Mouse (Mus musculus) embryonic facial prominence, embryonic 14.5 days (tissue): ENCODE measurements around the gene Irf2bpl. TPM values are rescaled to one million over a fixed set of nuclear protein-coding genes. Genes with fewer than 3 reads are reported as not detected.

Source experiments
- ATAC-seq: fragments of 200-750 bp; cut with Nextera tagmentation; 2 replicates; pipeline ENCODE4 v1.8.0; 2017; ENCODE audit warnings: low read depth, moderate number of reproducible peaks, moderate TSS enrichment
- DNase-seq: peaks from one replicate; pipeline ENCODE4 v3.0.0-alpha.2; 2015; ENCODE audit warnings: low spot score
- H3K27ac ChIP-seq: fragments of 300-500 bp; sonication (generic); replicated peaks from 2 replicates; pipeline ENCODE4 v1.5.1; 2014; ENCODE audit warnings: low read depth, mild to moderate bottlenecking, low read length, moderate library complexity
- H3K27me3 ChIP-seq: fragments of 300-500 bp; sonication (generic); replicated peaks from 2 replicates; pipeline ENCODE4 v1.6.1; 2014; ENCODE audit warnings: low read length; ENCODE audit not compliant: control insufficient read depth, insufficient read depth
- H3K36me3 ChIP-seq: fragments of 300-500 bp; sonication (generic); 2 replicates; pipeline ENCODE4 v1.6.1; 2014; ENCODE audit warnings: low read length, mixed read lengths; ENCODE audit not compliant: control insufficient read depth, insufficient read depth
- H3K4me1 ChIP-seq: fragments of 300-500 bp; sonication (generic); 2 replicates; pipeline ENCODE4 v1.6.1; 2014; ENCODE audit warnings: antibody characterized with exemption, low read length; ENCODE audit not compliant: control insufficient read depth, insufficient read depth
- H3K4me2 ChIP-seq: fragments of 300-500 bp; sonication (generic); 2 replicates; pipeline ENCODE4 v1.6.1; 2014; ENCODE audit warnings: low read depth, mild to moderate bottlenecking, low read length, moderate library complexity, mixed read lengths
- H3K4me3 ChIP-seq: fragments of 300-500 bp; sonication (generic); 2 replicates; pipeline ENCODE4 v1.5.1; 2014; ENCODE audit warnings: low read depth, mild to moderate bottlenecking, low read length
- H3K9ac ChIP-seq: fragments of 300-500 bp; sonication (generic); 2 replicates; pipeline ENCODE4 v1.6.1; 2014; ENCODE audit warnings: low read depth, mild to moderate bottlenecking, low read length, moderate library complexity, mixed read lengths
- H3K9me3 ChIP-seq: fragments of 300-500 bp; sonication (generic); 2 replicates; pipeline ENCODE4 v1.6.1; 2016; ENCODE audit warnings: low read length; ENCODE audit not compliant: control insufficient read depth
- WGBS: fragments of 180-500 bp; shearing (Covaris S2); extraction: QIAGEN DNeasy Blood & Tissue Kit; methylation state at CpG from one replicate; pipeline ENCODE4 v1.1.7; 2014; 5-methylcytosine and 5-hydroxymethylcytosine counted together
- polyA plus RNA-seq: library from polyadenylated mRNA; unstranded; fragments of >200 nt; fragmentation: Nextera tagmentation; extraction: Ambion mirVana; gene quantifications from 2 replicates; pipeline ENCODE4 v1.2.1, GENCODE M21; 2014

The Irf2bpl gene
- polyA plus RNA-seq, 1 experiment from 2014 or later, result 33.8 TPM

DNA sequence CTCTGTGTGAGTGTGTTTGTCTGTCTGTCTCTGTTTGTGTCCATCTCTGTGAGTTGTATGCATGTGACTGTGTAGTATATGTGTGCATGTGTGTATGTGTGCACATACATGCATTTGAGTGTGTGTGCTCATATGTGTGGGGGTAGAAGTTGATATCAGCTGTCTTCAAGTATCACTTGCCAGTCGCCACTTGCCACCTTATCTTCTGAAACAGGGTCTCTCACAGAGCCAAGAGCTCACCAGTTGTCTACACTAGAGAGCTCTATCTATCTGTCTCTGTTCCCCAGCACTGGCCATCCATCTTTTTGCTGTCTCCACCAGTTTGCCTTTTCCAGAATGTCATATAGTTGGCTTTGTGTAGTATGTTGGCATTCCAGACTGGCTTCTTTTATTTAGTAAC lies 31.1 kb downstream of the Irf2bpl start:
- no peaks in the 10 kb centered on the region for H3K9me3 ChIP-seq
- H3K9ac ChIP-seq, result no peak overlapping the region
- WGBS, result 81% methylated on average over 1 of the region's 1 CpGs
- no peak for ATAC-seq
- no peak overlapping the region for H3K27ac ChIP-seq
- H3K27me3 ChIP-seq, result no peaks in the 10 kb centered on the region
- H3K4me3 ChIP-seq, result no peak overlapping the region
- H3K4me2 ChIP-seq, result no peak overlapping the region
- no peak for DNase-seq
- H3K36me3 ChIP-seq, result no peaks in the 10 kb centered on the region
- H3K4me1 ChIP-seq, result peaks cover 15% of the 10 kb centered on the region

DNA sequence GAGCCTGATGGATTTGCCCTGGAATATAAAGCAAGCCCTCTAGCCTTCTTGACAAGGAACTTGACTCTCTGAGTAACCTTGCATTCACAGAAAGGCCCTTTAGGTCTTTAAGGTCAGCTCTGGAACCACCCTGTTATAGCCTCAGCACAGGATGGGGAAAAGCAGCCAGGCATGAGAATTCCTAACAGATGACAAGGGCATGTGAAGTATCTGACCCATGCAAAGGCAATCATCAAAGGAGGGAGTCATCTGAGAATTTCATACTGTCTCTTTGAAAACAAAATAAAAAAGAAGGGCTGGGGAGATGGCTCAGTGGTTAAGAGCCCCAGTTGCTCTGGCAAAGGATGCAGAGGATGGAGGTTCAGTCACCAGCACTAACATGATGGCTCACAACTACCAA lies 33.3 kb downstream of the Irf2bpl start:
- no peak overlapping the region for H3K4me2 ChIP-seq
- no peak overlapping the region for H3K9ac ChIP-seq
- no peaks in the 10 kb centered on the region for H3K27me3 ChIP-seq
- no peak overlapping the region for H3K4me3 ChIP-seq
- H3K4me1 ChIP-seq, result peaks cover 15% of the 10 kb centered on the region
- no peaks in the 10 kb centered on the region for H3K9me3 ChIP-seq
- DNase-seq (no peak), ATAC-seq (no peak)
- H3K27ac ChIP-seq, result no peak overlapping the region
- no peaks in the 10 kb centered on the region for H3K36me3 ChIP-seq

DNA sequence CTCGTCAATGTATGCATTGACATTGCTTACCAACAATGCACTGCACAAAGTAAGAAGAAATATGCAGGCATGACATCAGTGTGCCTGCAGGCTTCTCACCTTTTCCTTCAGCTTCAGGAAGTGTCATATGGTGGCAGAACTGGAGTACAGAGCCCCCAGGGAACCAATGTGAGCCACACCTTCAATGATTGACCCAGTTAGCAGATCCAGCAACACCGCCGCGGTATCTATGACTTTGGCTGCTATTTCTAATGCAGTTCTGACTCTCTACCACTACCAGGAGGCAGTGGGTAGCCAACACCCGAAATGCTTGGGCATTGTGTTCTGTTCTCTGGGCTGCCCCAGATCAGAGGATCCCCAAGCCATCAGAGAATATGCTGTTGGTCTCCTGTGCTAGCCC lies 33.9 kb downstream of the Irf2bpl start:
- Histone ChIP-seq H3K4me2 (no peak overlapping the region), H3K27me3 (no peaks in the 10 kb centered on the region), H3K9me3 (no peaks in the 10 kb centered on the region), H3K4me1 (peaks cover 13% of the 10 kb centered on the region), H3K36me3 (no peaks in the 10 kb centered on the region), H3K27ac (no peak overlapping the region), H3K9ac (no peak overlapping the region), H3K4me3 (no peak overlapping the region)
- ATAC-seq (no peak), DNase-seq (no peak)
- WGBS, result 74% methylated on average over 5 of the region's 5 CpGs

DNA sequence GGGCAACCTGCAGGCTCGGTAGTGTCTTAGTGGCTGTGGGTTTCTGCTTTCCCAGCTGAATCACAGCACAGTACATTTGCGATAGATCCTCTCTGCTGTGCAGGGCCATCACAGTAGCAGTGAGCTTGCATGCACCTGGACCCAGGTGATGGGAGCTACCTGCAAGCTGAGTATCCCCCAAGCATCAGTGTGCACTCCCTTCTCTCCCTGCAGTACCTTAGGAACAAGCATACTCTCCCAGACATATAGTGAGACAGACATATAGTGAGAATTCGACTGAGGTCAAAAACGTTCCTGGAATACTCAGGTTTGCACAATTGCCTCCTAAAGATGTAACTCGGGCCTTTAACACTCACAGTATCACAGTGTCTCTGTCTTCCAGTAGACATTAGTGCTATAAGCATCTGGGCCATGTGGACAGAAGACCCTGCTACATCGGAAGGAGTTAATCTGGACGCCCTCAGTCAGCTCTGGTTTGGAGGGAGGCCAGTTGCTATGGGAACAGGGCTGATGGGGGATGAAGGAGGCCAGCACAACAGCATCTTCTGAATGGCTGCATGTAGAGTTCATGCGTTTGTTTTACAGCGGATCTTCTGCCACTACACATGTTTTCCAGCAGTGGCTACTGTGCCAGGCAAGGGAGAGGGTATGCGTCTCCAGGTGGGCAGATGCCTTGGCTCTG lies 34.5 kb downstream of the Irf2bpl start:
- Histone ChIP-seq H3K4me2 (no peak overlapping the region), H3K27ac (no peak overlapping the region), H3K9ac (no peak overlapping the region), H3K36me3 (no peaks in the 10 kb centered on the region), H3K4me3 (no peak overlapping the region), H3K9me3 (no peaks in the 10 kb centered on the region), H3K27me3 (no peaks in the 10 kb centered on the region), H3K4me1 (peaks cover 10% of the 10 kb centered on the region)
- WGBS, result 57% methylated on average over 10 of the region's 10 CpGs
- ATAC-seq (0 out of 2 replicates have a peak, but pooled peaks have one; percentile 26), DNase-seq (no peak)

DNA sequence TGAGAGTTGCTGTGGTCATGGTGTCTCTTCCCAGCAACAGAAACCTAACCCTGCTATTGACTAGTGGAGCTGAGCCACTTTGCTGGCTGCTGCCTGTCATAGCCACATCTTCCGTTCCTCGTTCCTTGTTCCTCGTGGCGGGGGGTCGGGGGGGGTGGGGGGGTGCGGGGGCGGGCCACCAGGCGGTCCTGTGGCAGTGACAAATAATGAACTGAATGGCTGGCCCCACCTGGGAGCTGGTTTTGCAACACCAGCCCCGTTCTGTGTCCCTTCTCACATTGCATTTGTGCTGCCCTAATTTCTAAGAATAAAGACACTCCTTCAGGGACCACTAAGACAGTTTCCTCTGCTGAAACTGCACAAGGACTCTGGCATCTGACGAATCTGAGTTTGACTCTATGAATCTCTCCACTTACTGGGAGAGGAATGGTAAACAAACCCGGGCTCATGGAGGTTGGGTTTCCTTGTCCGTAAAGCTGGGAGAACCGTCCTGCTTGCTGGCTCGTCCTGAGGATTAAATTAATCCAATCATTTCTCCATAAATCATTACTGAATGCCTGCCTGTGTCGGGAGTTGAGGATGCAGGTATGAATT lies 41.6 kb downstream of the Irf2bpl start:
- peak overlapping the region; percentile 52 for H3K27ac ChIP-seq

DNA sequence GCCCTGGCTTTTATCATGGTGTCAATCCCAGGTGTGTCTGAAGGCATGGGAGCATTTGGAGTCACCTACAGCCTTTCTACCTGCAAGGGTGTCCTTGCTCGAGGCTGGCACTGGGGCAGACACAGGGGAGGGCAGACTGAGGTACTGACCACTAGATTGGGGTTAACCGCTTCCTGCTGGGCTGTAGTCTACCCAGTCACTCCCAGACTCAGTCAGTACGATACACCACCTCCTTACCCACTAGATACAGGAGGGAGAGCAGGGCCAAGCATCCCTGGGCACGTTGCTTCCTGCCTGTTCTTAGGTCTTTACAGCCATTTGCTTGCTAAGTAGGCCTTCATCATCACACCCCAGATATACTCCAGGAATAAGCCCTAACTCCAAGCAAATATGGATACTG lies 44.1 kb downstream of the Irf2bpl start:
- Histone ChIP-seq H3K36me3 (no peaks in the 10 kb centered on the region), H3K4me2 (no peak overlapping the region), H3K9me3 (no peaks in the 10 kb centered on the region), H3K9ac (no peak overlapping the region), H3K4me3 (no peak overlapping the region), H3K4me1 (peaks cover 5% of the 10 kb centered on the region; the same call in 1 of the 2 replicates), H3K27ac (no peak overlapping the region), H3K27me3 (no peaks in the 10 kb centered on the region)
- WGBS, result 75% methylated on average over 4 of the region's 4 CpGs
- DNase-seq (no peak), ATAC-seq (no peak)

More for the DNA sequence above, 41.6 kb downstream of the Irf2bpl start:
- peak; percentile 45; the same call in 1 of the 2 replicates for ATAC-seq
- peaks cover 5% of the 10 kb centered on the region; the same call in 1 of the 2 replicates for H3K4me1 ChIP-seq
- 31% methylated on average over 15 of the region's 15 CpGs for WGBS
- DNase-seq, result no peak
- H3K9ac ChIP-seq, result no peak overlapping the region
- peak overlapping the region; percentile 11; the same call in 1 of the 2 replicates for H3K4me2 ChIP-seq
- no peaks in the 10 kb centered on the region for H3K27me3 ChIP-seq
- H3K9me3 ChIP-seq, result no peaks in the 10 kb centered on the region
- no peak overlapping the region for H3K4me3 ChIP-seq
- H3K36me3 ChIP-seq, result no peaks in the 10 kb centered on the region

DNA sequence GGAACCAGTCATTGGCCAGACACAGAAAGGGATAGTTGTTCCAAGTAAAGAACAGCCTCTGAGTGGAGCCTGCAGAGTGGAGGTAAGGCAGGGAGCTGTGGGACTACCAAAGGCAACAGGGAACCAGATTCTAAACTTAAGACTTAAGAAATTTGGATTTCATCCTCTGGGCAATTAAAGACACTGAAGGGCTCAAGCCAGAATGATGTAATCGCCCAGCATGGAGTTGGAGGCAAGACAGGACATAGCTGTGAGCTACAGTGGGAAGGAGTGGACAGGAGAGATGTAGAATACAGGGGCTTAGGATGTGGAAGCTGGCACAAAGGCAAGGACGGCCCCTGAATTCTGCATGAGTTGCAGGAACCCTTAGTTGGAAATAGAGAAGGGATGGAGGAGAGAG lies 46.4 kb downstream of the Irf2bpl start:
- WGBS, result 54% methylated on average over 2 of the region's 2 CpGs
- Histone ChIP-seq H3K9ac (no peak overlapping the region), H3K4me2 (no peak overlapping the region), H3K4me3 (no peak overlapping the region), H3K27me3 (no peaks in the 10 kb centered on the region), H3K27ac (no peak overlapping the region), H3K4me1 (peaks cover 10% of the 10 kb centered on the region), H3K9me3 (no peaks in the 10 kb centered on the region), H3K36me3 (no peaks in the 10 kb centered on the region)
- DNase-seq, result no peak
- ATAC-seq, result no peak

DNA sequence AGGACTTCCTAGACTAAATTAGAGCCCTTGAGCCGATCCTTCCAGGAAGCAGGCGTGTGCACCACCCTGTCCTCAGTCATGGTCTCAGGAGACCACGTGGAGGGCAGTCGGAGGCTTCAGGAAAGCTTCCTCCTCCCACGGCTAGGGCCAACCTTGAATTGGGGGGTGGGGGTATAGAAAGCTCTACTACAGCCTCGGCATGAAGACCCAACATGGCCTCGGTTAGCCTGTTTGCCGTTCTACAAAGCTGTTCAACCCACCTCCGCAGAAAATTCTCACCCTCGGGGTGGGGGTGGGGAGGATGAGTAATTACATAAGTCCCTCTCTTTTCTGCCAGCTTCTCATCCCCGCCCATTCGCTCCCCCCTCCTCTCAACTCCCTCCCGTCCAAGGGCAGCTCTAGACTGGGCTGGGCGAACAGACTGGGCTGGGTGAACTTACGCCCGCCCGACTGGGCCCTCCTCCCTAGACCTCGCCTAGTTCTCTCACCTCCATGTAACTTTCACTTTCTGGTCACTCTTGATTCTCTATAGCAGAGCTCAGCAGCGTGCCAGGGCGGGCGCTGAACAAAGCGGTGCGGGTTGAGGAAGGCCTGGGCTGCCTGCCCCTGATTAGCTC lies 48.1 kb downstream of the Irf2bpl start:
- DNase-seq (peak; percentile 81), ATAC-seq (peak; percentile 66)
- H3K9ac ChIP-seq, result no peak overlapping the region
- H3K9me3 ChIP-seq, result no peaks in the 10 kb centered on the region
- H3K4me3 ChIP-seq, result no peak overlapping the region
- H3K36me3 ChIP-seq, result no peaks in the 10 kb centered on the region
- no peaks in the 10 kb centered on the region for H3K27me3 ChIP-seq
- WGBS, result 33% methylated on average over 23 of the region's 23 CpGs
- H3K4me2 ChIP-seq, result peak overlapping the region; percentile 30
- H3K4me1 ChIP-seq, result peaks cover 21% of the 10 kb centered on the region
- peak overlapping the region; percentile 73 for H3K27ac ChIP-seq
